Mouse (Mus musculus) bone marrow, adult 2 months (tissue): ENCODE data around the gene Tspan5.

ENCODE experiments used
- CTCF ChIP-seq: fragments of 200-500 bp; IDR thresholded peaks from 2 replicates; pipeline ENCODE4 v1.5.1; 2011; ENCODE audit warnings: low read length, control low read depth; ENCODE audit not compliant: control insufficient read depth, insufficient read depth
- POLR2A ChIP-seq: fragments of 200-500 bp; IDR thresholded peaks from 2 replicates; pipeline ENCODE4 v1.6.1; 2011; ENCODE audit warnings: low read depth, mild to moderate bottlenecking, control low read depth, low read length, borderline replicate concordance; ENCODE audit not compliant: control insufficient read depth

GRCm38 (mm10) chr3:138821886-138822445 lies 80.0 kb downstream of the Tspan5 start:
- no peak for TF ChIP-seq CTCF
- no peak for TF ChIP-seq POLR2A
